Mouse (Mus musculus): Measurements from ENCODE around the gene C87977.
"Not testable (repeated sequence)": the region's sequence is repeated elsewhere in the genome, so short reads cannot be mapped to it uniquely, and the experiment has no call there.

The C87977 gene

DNA sequence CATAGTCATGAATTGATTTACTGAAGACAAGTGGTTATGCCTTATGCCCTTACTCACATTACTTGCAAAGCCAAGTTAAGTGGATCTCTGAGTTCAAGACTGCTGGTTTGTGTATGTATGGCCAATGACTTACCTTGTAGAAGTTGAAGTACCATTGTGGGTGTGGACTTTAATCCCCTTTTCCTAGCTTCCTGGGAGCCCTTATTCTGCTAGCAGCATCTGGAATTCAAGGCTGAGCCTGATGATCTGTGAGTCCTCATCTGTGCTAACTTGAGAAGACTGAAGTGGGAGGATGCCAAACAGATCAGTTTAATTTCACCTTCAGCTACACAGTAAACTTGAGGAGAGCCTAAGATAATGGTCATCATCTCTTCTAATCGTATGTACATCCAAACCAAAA is at the start of gene C87977:
C87977 (minus strand) TSS at position 101 of the 400 bp plus-strand sequence.
- DNase-seq (ENCODE audit: low spot score in 2 of 2), result not testable (repeated sequence)

DNA sequence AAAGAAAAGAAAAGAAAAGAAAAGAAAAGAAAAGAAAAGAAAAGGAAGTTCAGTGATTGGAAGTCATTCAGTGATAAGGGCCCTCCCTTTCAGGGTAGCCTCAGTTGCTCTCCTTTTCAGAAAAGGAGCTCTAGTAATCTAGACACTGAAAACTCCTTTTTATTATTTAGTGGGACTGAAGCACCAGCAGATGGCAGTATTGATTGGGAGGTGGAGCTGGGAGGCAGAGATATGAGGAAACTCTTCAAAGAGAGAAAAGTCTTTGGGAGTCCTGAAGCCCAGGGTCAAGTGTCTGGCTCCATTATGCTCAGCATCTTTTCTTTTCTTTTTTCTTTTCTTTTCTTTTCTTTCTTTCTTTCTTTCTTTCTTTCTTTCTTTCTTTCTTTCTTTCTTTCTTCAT is 41.6 kb upstream of the C87977 start:
- not testable (repeated sequence) for DNase-seq (ENCODE audit: low spot score in 2 of 2)

DNA sequence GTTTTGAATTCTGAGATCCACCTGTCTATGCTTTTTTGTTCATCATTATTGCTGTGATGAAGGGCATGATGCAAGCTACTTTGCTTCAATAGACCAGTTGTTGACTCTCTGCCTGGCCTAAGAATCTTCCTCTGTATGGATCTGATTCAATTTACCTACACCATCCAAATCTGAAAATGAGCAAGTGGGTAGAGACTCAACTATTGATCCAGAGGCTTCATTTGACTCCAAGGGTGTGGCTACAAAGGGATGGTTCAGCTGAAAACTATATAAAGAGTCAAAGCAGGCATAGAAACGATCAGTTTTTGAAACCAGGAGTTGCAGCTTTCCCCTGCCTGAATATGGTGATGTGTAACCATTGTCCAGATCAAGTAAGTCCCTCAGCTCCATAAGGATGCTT is 22.7 kb downstream of the C87977 start, which contains the start of gene Oog2:
Oog2 (plus strand) TSS at position 301 of the 400 bp plus-strand sequence.
- no peak for DNase-seq (ENCODE audit: low spot score in 2 of 2)

DNA sequence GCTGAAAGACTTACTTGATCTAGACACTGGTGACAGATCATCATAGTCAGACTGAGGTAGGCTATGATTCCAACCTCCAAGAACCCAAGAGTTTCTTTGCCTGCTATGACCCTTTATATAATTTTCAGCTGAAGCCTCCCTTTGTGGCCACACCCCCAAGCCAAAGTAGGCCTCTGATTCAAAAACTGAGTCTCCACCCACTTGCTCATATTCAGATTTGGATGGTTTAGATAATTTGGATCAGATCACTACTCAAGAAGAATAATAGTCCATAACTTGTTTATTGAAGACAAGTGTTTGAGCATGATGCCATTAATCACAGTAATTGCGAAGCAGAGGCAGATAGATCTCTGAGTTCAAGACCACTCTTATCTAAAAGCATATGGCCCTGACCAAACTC is 50.6 kb downstream of the C87977 start, which contains the start of gene Oog3:
Oog3 (minus strand) TSS at position 101 of the 400 bp plus-strand sequence.
- DNase-seq (ENCODE audit: low spot score in 2 of 2), result no peak

All from frontal cortex, postnatal 10 days (tissue).